Mouse (Mus musculus) kidney, postnatal 0 days (tissue): ENCODE data around the gene Zcchc17. TPM values are rescaled to one million over a fixed set of nuclear protein-coding genes. Genes with fewer than 3 reads are reported as not detected.

Experiments used
- ATAC-seq: fragments of 200-750 bp; cut with Nextera tagmentation; replicated peaks from 2 replicates; pipeline ENCODE4 v1.8.0; 2017; ENCODE audit warnings: low read depth, moderate number of reproducible peaks, moderate TSS enrichment, moderate library complexity; ENCODE audit not compliant: low FRiP score
- DNase-seq: peaks from one replicate; pipeline ENCODE4 v3.0.0-alpha.2; 2016; ENCODE audit warnings: low spot score
- H3K27ac ChIP-seq: fragments of 300-500 bp; sonication (generic); 2 replicates; pipeline ENCODE4 v1.5.1; 2014; ENCODE audit warnings: mild to moderate bottlenecking
- H3K27me3 ChIP-seq: fragments of 300-500 bp; sonication (generic); 2 replicates; pipeline ENCODE4 v1.6.1; 2014; ENCODE audit warnings: low read length, mixed read lengths; ENCODE audit not compliant: insufficient read depth
- H3K36me3 ChIP-seq: fragments of 300-500 bp; sonication (generic); 2 replicates; pipeline ENCODE4 v1.6.1; 2014; ENCODE audit warnings: low read length, mixed read lengths; ENCODE audit not compliant: insufficient read depth
- H3K4me1 ChIP-seq: fragments of 300-500 bp; sonication (generic); replicated peaks from 2 replicates; pipeline ENCODE4 v1.6.1; 2014; ENCODE audit warnings: antibody characterized with exemption, low read length, mixed read lengths; ENCODE audit not compliant: insufficient read depth
- H3K4me2 ChIP-seq: fragments of 300-500 bp; sonication (generic); 2 replicates; pipeline ENCODE4 v1.6.1; 2014; ENCODE audit warnings: mild to moderate bottlenecking, low read length, moderate library complexity, mixed read lengths
- H3K4me3 ChIP-seq: fragments of 300-500 bp; sonication (generic); replicated peaks from 2 replicates; pipeline ENCODE4 v1.5.1; 2014; ENCODE audit warnings: low read depth, low read length
- H3K9ac ChIP-seq: fragments of 300-500 bp; sonication (generic); 2 replicates; pipeline ENCODE4 v1.6.1; 2014; ENCODE audit warnings: low read depth, low read length
- H3K9me3 ChIP-seq: fragments of 300-500 bp; sonication (generic); replicated peaks from 2 replicates; pipeline ENCODE4 v1.6.1; 2016; ENCODE audit warnings: low read length, inconsistent platforms, mixed read lengths
- CTCF ChIP-seq: IDR thresholded peaks from 2 replicates; pipeline ENCODE4 v1.5.1; 2016; ENCODE audit warnings: antibody characterized with exemption, low read depth, mild to moderate bottlenecking, moderate library complexity
- WGBS: fragments of 180-500 bp; shearing (Covaris S2); extraction: QIAGEN DNeasy Blood & Tissue Kit; methylation state at CpG from one replicate; pipeline ENCODE4 v1.1.7; 2014; 5-methylcytosine and 5-hydroxymethylcytosine counted together
- polyA plus RNA-seq: library from polyadenylated mRNA; unstranded; fragments of >200 nt; fragmentation: Nextera tagmentation; extraction: Ambion mirVana; gene quantifications from 2 replicates; pipeline ENCODE4 v1.2.1, GENCODE M21; 2015

Gene Zcchc17
- polyA plus RNA-seq, 1 experiment from 2014 or later = 68.0 TPM

DNA sequence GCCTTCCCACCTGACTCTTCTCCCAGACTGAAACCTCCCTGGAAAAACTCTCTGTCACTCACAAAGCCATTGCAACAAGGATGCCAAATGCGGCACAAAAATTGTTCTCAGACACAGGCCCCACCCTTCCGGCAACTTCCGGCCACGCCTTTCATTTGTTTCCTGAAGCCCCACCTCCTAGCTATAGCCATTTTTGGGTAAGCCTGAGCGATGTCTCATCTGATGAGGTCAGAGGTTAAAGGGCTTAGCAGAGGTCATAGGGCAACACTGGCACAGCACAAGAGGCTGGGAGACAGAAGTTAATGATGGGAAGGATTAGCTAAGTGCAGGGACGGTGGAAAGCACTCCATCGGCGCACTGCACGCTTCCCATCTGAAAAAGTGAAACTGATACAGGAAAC lies 93.1 kb downstream of the Zcchc17 start:
- no peak for TF ChIP-seq CTCF
- no peak for ATAC-seq
- Histone ChIP-seq H3K27me3 (no peaks in the 10 kb centered on the region), H3K4me3 (no peak overlapping the region), H3K9ac (no peak overlapping the region), H3K9me3 (no peaks in the 10 kb centered on the region), H3K27ac (peak overlapping the region; percentile 36; the same call in 1 of the 2 replicates), H3K36me3 (no peaks in the 10 kb centered on the region), H3K4me2 (peak overlapping the region; percentile 21; the same call in 1 of the 2 replicates), H3K4me1 (peaks cover 3% of the 10 kb centered on the region; the same call in 1 of the 2 replicates)
- DNase-seq = no peak
- 50% methylated on average over 9 of the region's 9 CpGs for WGBS

Other genes with a start within 250 kb of the Zcchc17 start
- 0.36 and 0.46 TPM in 2 replicates for gene Hcrtr1, start 220.6 kb downstream of the Zcchc17 start, polyA plus RNA-seq
- 123 and 127 TPM in 2 replicates for gene Tinagl1, start 184.8 kb downstream of the Zcchc17 start, polyA plus RNA-seq
- gene Gm853, start 137.5 kb downstream of the Zcchc17 start, polyA plus RNA-seq = 14.3 and 15.9 TPM in 2 replicates
- gene Serinc2, start 80.7 kb downstream of the Zcchc17 start, polyA plus RNA-seq = 52.6 and 58.0 TPM in 2 replicates
- gene Fabp3, start 51.3 kb downstream of the Zcchc17 start, polyA plus RNA-seq = 542 and 545 TPM in 2 replicates
- 0.69 and 1.2 TPM in 2 replicates for gene Gm10570, start 51.3 kb downstream of the Zcchc17 start, polyA plus RNA-seq
- 108 and 116 TPM in 2 replicates for gene Snrnp40, start 189 bp upstream of the Zcchc17 start, polyA plus RNA-seq
- gene Nkain1, start 214.2 kb upstream of the Zcchc17 start, polyA plus RNA-seq = 1.4 and 1.6 TPM in 2 replicates